Mouse (Mus musculus): ENCODE results near the gene Psap. TPM values are rescaled to one million over a fixed set of nuclear protein-coding genes. Genes with fewer than 3 reads are reported as not detected.
A peak's percentile ranks its signal among the peaks of the same experiment; 100 is the strongest.

The Psap gene
- total RNA-seq, 2 experiments from 2014 or later = 1,306 to 1,321 TPM

DNA sequence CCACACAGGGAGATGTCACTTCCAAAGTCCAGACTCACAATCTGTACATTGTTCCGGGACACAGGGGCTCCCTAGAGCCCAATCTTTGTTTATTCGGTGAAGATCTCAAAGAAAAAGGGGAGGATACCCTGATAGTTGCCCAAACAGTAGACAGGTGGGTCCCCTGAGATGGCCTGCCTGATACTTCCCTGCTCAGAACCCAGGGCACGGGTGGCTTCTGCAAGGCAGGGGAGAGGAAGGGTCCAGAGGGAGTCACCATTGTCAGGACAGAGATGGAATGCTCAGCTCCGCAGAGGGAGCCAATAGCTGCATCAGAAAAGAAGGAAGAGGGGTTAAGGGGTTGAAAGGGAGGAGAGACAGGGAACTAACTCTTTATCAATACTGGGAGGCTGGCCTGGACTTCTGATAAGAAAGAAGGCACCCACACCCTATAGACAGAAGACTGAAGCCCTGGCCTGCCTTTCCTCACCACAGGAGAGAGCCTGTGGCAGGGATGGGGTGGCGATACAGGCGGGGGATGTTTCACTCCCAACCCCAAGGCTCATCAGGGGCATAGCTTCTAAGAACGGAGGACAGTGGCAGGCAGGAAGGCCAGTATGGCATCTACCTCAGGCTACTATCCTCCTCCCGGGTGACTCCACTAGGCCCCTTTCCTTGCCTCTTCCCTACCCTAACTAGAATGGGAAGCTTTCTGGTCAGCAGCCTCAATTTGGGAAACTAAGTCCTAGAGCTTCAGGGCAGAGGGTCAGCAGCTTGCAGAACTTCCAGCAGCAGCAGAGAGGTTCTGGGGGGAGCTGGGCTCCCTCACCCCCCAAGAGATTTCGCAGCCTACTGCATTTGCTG is 70.6 kb downstream of the Psap start:
- peak in 1 of 2 experiments; percentile 45 for DNase-seq

DNA sequence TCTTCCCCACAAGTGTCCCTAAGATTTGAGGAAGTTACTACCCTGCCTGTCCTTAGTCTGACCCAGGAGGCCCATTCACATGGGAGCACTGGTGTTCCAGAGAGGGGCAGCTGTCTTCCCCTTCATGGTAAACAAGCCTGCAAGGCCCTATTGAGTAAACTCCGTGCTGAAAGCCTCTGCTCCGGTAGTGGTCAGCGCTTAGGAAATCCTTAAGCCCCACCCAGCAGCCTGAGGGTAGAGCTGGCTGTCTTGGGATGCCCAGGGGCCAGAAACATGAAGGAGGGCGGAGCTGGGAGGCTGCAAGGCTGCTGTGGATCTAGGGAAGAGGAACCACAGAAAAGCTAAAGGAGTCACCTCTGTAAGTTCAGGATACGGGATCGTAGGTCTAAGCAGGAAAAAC is 71.6 kb downstream of the Psap start:
- peak; percentile 76 to 92 for DNase-seq

DNA sequence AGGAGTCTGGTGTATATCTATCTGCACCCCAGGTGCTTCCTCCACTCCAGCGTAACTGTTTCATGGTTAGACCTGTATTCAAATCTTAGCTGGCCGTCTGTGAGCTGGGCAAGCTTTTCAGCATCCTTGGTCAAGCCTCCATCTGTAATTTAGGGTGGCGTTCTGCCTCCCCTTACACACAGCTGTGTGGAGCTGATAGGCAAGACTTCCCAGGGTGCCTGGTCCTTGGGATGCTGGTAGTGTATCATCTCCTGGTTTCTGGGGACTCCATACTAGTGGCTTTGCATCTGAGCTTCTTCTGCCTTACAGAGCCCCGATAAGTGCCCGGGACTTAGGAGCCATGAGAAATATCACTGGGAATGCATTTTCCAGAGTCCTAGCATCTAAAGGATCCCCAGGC is 72.2 kb downstream of the Psap start:
- no peak for DNase-seq

DNA sequence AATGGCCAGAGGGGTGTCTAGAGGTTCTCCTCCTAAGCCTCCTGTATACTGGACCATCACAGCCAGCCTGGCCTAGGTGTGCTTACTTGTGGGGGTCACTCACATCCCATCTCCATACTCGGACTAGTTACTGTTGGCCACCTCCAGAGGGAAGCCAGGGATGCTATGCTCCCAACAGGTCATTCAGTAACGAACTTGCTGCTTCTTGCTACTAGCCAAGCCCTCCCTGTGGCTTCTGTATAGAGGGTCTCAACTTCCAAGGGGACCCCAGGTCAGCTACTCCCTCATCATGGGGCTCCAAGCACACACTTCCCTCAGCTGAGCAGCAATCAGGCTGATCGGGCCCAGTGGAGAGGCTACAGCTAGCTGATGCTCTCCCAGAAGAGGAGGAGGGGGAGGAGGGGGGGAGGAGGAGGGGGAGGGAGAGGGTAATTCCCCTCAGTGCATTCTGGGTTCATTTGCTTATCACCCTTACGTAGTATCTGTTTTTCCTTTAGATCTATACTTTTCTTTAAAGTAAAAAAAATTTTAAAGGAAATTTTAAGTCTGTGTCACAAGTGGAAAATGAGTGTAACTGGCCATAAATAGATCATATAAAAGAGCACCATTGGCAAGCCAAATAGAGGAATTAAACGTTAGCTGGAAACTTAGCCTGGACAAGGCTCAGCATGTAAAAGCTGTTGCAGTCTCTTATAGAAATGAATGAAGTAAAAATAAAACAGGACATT is 72.8 kb downstream of the Psap start:
- DNase-seq = no peak

DNA sequence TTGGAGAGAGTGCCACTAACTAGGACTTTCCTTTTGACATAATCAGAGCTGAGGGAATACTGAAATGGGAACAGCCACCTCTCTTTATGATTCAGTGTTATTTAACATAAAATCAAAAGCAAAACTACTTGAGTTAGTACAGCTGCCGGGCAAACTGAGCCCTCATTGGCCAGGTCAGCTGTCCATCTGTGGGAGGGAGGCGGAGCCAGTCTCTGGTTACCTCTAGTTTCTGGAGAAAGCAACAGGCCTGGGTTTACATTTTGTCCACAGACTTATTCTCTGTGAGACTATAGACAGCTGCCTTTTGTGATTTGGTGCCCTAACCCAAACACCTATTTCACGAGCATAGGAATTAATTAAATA is 73.4 kb downstream of the Psap start:
- peak; percentile 94 to 98 for DNase-seq

DNA sequence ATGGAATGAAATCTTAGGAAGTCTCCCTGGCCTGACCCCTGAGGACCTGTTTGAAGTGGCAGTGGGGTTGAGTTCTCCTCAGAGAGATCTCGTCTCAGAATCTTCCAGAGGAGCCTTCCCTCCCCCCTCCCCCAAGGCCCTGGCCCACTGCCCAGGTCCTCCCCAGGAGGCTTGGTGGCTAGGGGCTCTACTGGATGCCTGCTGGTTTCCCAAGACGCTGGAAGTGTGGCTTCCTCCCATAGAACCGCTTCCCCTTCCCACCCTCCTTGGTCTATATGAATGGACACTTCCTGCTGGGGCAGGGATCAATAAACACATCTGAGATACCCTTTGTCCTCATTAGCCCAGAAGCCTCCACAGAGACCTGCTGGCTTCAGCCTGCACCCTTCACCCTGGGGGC is 73.8 kb downstream of the Psap start:
- peak in 1 of 2 experiments; percentile 54 for DNase-seq

DNA sequence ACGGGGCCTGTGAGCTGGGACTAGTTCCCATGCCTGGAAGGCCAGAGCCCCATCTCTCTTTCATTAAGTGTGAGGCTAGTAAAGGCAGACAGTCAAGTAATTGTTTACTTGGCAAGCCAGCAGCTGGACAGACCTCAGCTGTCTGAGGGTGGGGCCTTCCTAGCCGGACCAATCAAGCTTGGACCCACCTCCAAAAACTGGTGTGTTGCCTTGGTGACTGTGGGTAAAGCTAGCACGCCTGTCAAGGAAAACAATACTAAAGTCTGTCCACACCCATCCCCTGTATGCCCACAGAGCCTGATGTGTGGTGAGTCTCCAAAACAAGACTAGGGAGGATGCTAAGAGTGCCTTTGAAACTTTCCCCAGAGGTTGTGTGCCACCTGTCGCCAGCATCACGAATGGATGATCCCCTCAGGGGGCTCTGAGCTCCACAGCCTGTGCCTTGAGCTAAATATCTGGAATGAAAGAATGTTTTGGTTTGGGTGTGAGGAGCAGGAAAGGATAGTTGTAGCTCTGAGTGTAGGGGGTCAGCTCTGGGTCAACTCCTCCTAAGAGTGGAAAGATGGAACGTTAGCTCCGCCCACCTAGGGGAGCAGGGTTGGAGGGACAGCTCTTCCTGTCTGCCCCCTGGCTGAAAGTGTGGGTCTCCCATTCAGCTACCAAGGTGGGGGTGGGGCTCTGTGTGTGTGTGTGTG is 74.5 kb downstream of the Psap start:
- peak; percentile 85 to 95 for DNase-seq

Other genes with a start within 250 kb of the Psap start
- gene Spock2, start 171.4 kb upstream of the Psap start, total RNA-seq (2021) = 10 to 100 TPM; 10.3 to 16.2 TPM
- 1 to 10 TPM in 1 of 2 experiments, under 1 TPM in 1; 0.74 to 1.5 TPM for gene Chst3, start 58.4 kb upstream of the Psap start, total RNA-seq (2021)
- gene Vsir, start 69.2 kb downstream of the Psap start, total RNA-seq (2021) = 10 to 100 TPM; 11.3 to 13.3 TPM
- gene Gm17455, start 122.1 kb downstream of the Psap start, total RNA-seq (2021) = not detected